9 mouse cellular contexts compared by ENCODE assay signal in the genomic region with DNA sequence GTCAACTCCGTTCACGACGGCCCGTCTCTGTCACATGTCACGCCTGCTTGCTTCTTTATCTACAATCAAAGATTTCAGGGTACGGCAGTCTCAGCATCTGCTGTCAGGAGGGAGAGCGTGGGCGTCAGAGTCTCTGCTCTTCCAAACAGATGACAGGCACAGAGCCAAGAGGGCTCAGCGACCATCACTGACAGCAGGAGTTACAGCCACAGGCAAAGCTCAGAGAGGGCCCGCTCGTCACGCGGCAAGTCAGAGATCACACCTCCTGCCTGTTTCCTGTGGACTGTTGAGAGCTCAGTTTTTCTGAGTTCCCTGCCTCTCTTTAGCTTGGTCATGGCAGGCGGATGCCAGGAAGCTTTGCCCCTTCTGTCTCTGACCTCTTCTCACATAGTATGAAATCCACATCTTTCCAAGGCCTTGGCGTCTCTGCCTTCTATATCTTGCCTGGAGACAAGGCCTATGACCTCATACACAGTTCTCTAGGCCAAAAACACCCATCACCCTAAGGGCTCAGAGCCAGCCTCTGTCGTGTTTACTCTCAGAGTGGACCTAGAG. TPM values are rescaled to one million over a fixed set of nuclear protein-coding genes. Genes with fewer than 3 reads are reported as not detected.
DNase-seq lines count a peak whose midpoint lies in the region; ATAC-seq lines count a peak whose summit lies in the region.
"Had no signal": no experiment of that assay in that cellular context is flagged by ENCODE, and none has a peak within 500 bp of the region (broad histone marks: within the 10 kb centered on the region; RNA-seq: fewer than 3 reads in every experiment).

No protein-coding gene starts in this region.

- peak overlapping the region; percentile 60; the same call in 1 of the 2 replicates for H3K27ac ChIP-seq in hindbrain, embryonic 12.5 days
- H3K27ac ChIP-seq in hindbrain, embryonic 11.5 days (ENCODE audit: low read depth, low read length), result no peak overlapping the region
- H3K27ac ChIP-seq in lung, embryonic 15.5 days, result peak overlapping the region; percentile 81

- no peak overlapping the region for H3K9ac ChIP-seq in hindbrain, embryonic 12.5 days
- no peak overlapping the region for H3K9ac ChIP-seq in hindbrain, embryonic 11.5 days (ENCODE audit: low read depth, low read length)
- no peak overlapping the region for H3K9ac ChIP-seq in lung, embryonic 15.5 days

- peaks cover 27% of the 10 kb centered on the region for H3K4me1 ChIP-seq in hindbrain, embryonic 12.5 days
- no peaks in the 10 kb centered on the region for H3K4me1 ChIP-seq in hindbrain, embryonic 11.5 days (replicated peaks; ENCODE audit: control insufficient read depth, insufficient read depth, low read length)
- peaks cover 57% of the 10 kb centered on the region for H3K4me1 ChIP-seq in lung, embryonic 15.5 days

- H3K27me3 ChIP-seq in hindbrain, embryonic 12.5 days, result no peaks in the 10 kb centered on the region
- no peaks in the 10 kb centered on the region for H3K27me3 ChIP-seq in hindbrain, embryonic 11.5 days (ENCODE audit: control insufficient read depth, insufficient read depth, low read length)
- H3K27me3 ChIP-seq in lung, embryonic 15.5 days, result no peaks in the 10 kb centered on the region
- H3K27me3 ChIP-seq: Patski had no signal

- WGBS in hindbrain, embryonic 12.5 days, result 62% methylated on average over 16 of the region's 16 CpGs
- 78% methylated on average over 16 of the region's 16 CpGs for WGBS in hindbrain, embryonic 11.5 days
- WGBS in lung, embryonic 15.5 days, result 32% methylated on average over 16 of the region's 16 CpGs

- DNase-seq in hindbrain, embryonic 11.5 days (ENCODE audit: low spot score), result no peak
- peak; percentile 84 for DNase-seq in brain, adult 2 months (ENCODE audit: low read depth, low spot score)
- DNase-seq in heart, postnatal 10 days, result peak; percentile 71 to 81
- DNase-seq in layer of hippocampus, adult 8-10 months (ENCODE audit: low spot score in 2 of 2), result peak; percentile 69 to 72
- DNase-seq in right cerebral cortex, postnatal 4 days, result peak; percentile 49
- DNase-seq in cerebellum, adult 11-12 months, result no peak

- H3K4me2 ChIP-seq in hindbrain, embryonic 12.5 days (replicated peaks), result no peak overlapping the region
- no peak overlapping the region for H3K4me2 ChIP-seq in hindbrain, embryonic 11.5 days (replicated peaks; ENCODE audit: low read depth, low read length)
- H3K4me2 ChIP-seq in lung, embryonic 15.5 days, result 0 out of 2 replicates have a peak overlapping the region, but pooled peaks have one; percentile 12

- no peaks in the 10 kb centered on the region for H3K9me3 ChIP-seq in hindbrain, embryonic 12.5 days (replicated peaks)
- no peaks in the 10 kb centered on the region for H3K9me3 ChIP-seq in hindbrain, embryonic 11.5 days (ENCODE audit: control insufficient read depth, low read length)
- no peaks in the 10 kb centered on the region for H3K9me3 ChIP-seq in lung, embryonic 15.5 days

- H3K4me3 ChIP-seq in hindbrain, embryonic 12.5 days, result no peak overlapping the region
- no peak overlapping the region for H3K4me3 ChIP-seq in hindbrain, embryonic 11.5 days (ENCODE audit: low read depth, low read length)
- no peak overlapping the region for H3K4me3 ChIP-seq in lung, embryonic 15.5 days

- ATAC-seq in hindbrain, embryonic 12.5 days (ENCODE audit: low FRiP score), result peak; percentile 65
- ATAC-seq in hindbrain, embryonic 11.5 days (ENCODE audit: low FRiP score), result no peak
- peak; percentile 89 for ATAC-seq in lung, embryonic 15.5 days (ENCODE audit: borderline replicate concordance, extremely low read depth, low FRiP score, low TSS enrichment)

- H3K36me3 ChIP-seq in hindbrain, embryonic 12.5 days, result no peaks in the 10 kb centered on the region
- no peaks in the 10 kb centered on the region for H3K36me3 ChIP-seq in hindbrain, embryonic 11.5 days (ENCODE audit: control insufficient read depth, insufficient read depth, low read length)
- peaks cover 6% of the 10 kb centered on the region; the same call in 1 of the 2 replicates for H3K36me3 ChIP-seq in lung, embryonic 15.5 days

- intact Hi-C loops in heart, postnatal 10 days (cut with DNase I), result no loop called here

RNA-seq across cellular contexts. Expression of a gene that starts 25.7 kb away (rescaled TPM):
- 6.8 TPM in 2 replicates for polyA plus RNA-seq in hindbrain, embryonic 12.5 days (2016; fragmentation: Nextera tagmentation; extraction: Ambion mirVana)
- polyA plus RNA-seq in hindbrain, embryonic 11.5 days (2014; fragmentation: Nextera tagmentation; extraction: Ambion mirVana), result 3.1 and 5.0 TPM in 2 replicates
- total RNA-seq in heart, postnatal 10 days (2021), result 10 to 100 TPM; 21.2 to 27.4 TPM
- 1 to 10 TPM; 3.3 to 7.1 (median 4.8) TPM for total RNA-seq in layer of hippocampus, adult 8-10 months (2022)
- polyA plus RNA-seq in lung, embryonic 15.5 days (2015; fragmentation: Nextera tagmentation; extraction: Ambion mirVana), result 12.7 and 14.2 TPM in 2 replicates

Comparison
In these comparisons a context has a peak if more than half of its experiments do, and no peak if none do; other contexts are left out.
1. DNase-seq: peak in brain, adult 2 months (single experiment), heart, postnatal 10 days (2 of 2), layer of hippocampus, adult 8-10 months (2 of 2) and right cerebral cortex, postnatal 4 days (single experiment); none in hindbrain, embryonic 11.5 days (single experiment) and cerebellum, adult 11-12 months (single experiment).